Mouse (Mus musculus) activated CD4-positive, CD25-positive, alpha-beta regulatory T cell (primary cell): ENCODE results near the gene Larp4. TPM values are rescaled to one million over a fixed set of nuclear protein-coding genes. Genes with fewer than 3 reads are reported as not detected.

Experiments used
- polyA plus RNA-seq, 2 experiments: library from polyadenylated mRNA; unstranded; fragments of 100-300 nt; shearing (Covaris generic); gene quantifications; one replicate each; pipeline ENCODE4 v1.2.1; 2017

The Larp4 gene
- polyA plus RNA-seq: 10 to 100 TPM; 50.3 to 58.5 TPM

GRCm38 (mm10) chr15:99969765-99970164 lies at the start of gene Larp4:
Gene Larp4, plus strand, starts transcription at chr15:99970065.

DNA sequence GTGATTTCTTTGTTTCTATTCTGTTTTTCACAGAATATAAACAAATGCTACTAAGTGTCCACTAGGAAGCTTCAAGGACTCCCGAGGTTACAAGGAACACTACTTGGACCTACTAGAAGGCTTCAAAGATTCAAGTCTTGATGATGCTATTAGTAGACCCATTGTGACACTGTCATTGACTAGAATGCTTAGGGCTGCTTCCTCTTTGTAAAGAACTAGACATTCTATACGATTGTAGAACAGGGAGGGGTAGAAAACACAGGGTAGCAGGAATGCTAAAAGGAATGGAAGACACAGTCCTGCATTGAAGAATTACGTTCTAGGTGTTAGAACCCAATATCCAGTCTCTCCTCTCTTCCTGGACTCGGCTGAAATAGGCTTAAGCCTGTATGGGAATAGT lies 2.9 kb upstream of the Larp4 start, which contains the start of gene Fam186a:
Gene Fam186a, minus strand, starts transcription at position 101 of the 400 bp plus-strand sequence.

DNA sequence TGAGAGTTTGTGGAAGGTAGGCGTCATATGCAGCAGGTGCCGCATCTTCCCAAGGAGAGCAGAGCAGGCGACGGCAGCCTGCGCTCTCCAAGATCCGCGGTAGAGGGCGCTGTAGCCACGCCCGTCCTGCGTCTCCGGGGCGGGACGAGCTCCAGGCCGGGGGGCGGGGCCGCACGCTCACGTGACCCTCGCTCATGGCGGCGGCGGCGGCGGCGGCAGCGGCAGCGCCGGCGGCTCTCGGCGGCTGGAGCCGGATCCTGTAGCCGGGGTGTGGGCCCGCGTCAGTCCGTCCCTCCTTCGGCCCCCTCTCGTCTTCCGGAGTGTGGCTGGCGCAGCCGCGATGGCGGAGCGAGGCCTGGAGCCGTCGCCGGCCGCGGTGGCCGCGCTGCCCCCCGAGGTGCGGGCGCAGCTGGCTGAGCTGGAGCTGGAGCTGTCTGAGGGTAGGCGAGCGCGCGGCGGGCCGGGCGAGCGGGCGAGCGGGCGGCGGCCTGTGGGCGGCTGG lies 68.7 kb downstream of the Larp4 start, which contains the start of gene Dip2b:
Gene Dip2b, plus strand, starts transcription at position 195 of the 502 bp plus-strand sequence.

Other genes with a start within 250 kb of the Larp4 start
- 100 to 1,000 TPM; 133 to 166 TPM for gene Cox14, start 244.4 kb upstream of the Larp4 start, polyA plus RNA-seq
- 10 to 100 TPM; 86.7 to 92.1 TPM for gene Cers5, start 197.2 kb upstream of the Larp4 start, polyA plus RNA-seq
- gene Lima1, start 94.6 kb upstream of the Larp4 start, polyA plus RNA-seq: 1 to 10 TPM; 1.2 to 1.4 TPM
- not detected for gene Fam186a, start 3.0 kb upstream of the Larp4 start, polyA plus RNA-seq
- gene Dip2b, start 68.6 kb downstream of the Larp4 start, polyA plus RNA-seq: 10 to 100 TPM; 20.0 to 22.6 TPM